Mouse (Mus musculus) gastrocnemius, postnatal 10 days (tissue): ENCODE data around the gene Ptdss2. TPM values are rescaled to one million over a fixed set of nuclear protein-coding genes. Genes with fewer than 3 reads are reported as not detected.

Experiments
- DNase-seq: peaks from one replicate; pipeline ENCODE4 v3.0.0; 2021; ENCODE audit warnings: mixed read lengths
- total RNA-seq, 2 experiments: library from RNA; stranded (reverse); gene quantifications; 2 replicates each; pipeline ENCODE4 v1.2.3; 2021

The Ptdss2 gene
- total RNA-seq, 2 experiments from 2014 or later: 16.8 to 18.0 TPM

GRCm38 (mm10) chr7:141175068-141175467 is 52.9 kb downstream of the Ptdss2 start:
- no peak for DNase-seq

GRCm38 (mm10) chr7:141176173-141176572 is 54.0 kb downstream of the Ptdss2 start:
- peak; percentile 87 for DNase-seq

- DNase-seq: no peak
Measured at GRCm38 (mm10) chr7:141188194-141188593, 66.0 kb downstream of the Ptdss2 start.

- no peak for DNase-seq
Measured at GRCm38 (mm10) chr7:141188733-141189132, 66.6 kb downstream of the Ptdss2 start.

- no peak for DNase-seq
Measured at GRCm38 (mm10) chr7:141190220-141190619, 68.0 kb downstream of the Ptdss2 start.

GRCm38 (mm10) chr7:141191036-141191435 is 68.9 kb downstream of the Ptdss2 start:
- no peak for DNase-seq

GRCm38 (mm10) chr7:141191796-141192685 is 69.9 kb downstream of the Ptdss2 start:
- DNase-seq: no peak

- no peak for DNase-seq
Measured at GRCm38 (mm10) chr7:141192776-141193347, 70.7 kb downstream of the Ptdss2 start.

GRCm38 (mm10) chr7:141193348-141193856 is 71.2 kb downstream of the Ptdss2 start:
- peak; percentile 41 for DNase-seq

- peak; percentile 97 for DNase-seq
Measured at GRCm38 (mm10) chr7:141193948-141194347, 71.8 kb downstream of the Ptdss2 start, which contains the start of the genes Hras and Lrrc56. TSS of gene Hras (minus strand) at chr7:141194005. TSS of gene Lrrc56 (plus strand) at chr7:141194157.

GRCm38 (mm10) chr7:141194409-141194808 is 72.2 kb downstream of the Ptdss2 start:
- no peak for DNase-seq

- DNase-seq: peak; percentile 88
Measured at GRCm38 (mm10) chr7:141194830-141195229, 72.6 kb downstream of the Ptdss2 start.

- DNase-seq: no peak
Measured at GRCm38 (mm10) chr7:141195754-141196153, 73.6 kb downstream of the Ptdss2 start.

- DNase-seq: no peak
Measured at GRCm38 (mm10) chr7:141196619-141197282, 74.6 kb downstream of the Ptdss2 start.

- DNase-seq: no peak
Measured at GRCm38 (mm10) chr7:141198121-141198520, 75.9 kb downstream of the Ptdss2 start.

GRCm38 (mm10) chr7:141204546-141204945 is 82.4 kb downstream of the Ptdss2 start:
- DNase-seq: no peak

- DNase-seq: no peak
Measured at GRCm38 (mm10) chr7:141205504-141205903, 83.3 kb downstream of the Ptdss2 start.

- no peak for DNase-seq
Measured at GRCm38 (mm10) chr7:141206182-141206937, 84.2 kb downstream of the Ptdss2 start.
